ENCODE assay signal across 8 mouse cellular contexts in the genomic region with DNA sequence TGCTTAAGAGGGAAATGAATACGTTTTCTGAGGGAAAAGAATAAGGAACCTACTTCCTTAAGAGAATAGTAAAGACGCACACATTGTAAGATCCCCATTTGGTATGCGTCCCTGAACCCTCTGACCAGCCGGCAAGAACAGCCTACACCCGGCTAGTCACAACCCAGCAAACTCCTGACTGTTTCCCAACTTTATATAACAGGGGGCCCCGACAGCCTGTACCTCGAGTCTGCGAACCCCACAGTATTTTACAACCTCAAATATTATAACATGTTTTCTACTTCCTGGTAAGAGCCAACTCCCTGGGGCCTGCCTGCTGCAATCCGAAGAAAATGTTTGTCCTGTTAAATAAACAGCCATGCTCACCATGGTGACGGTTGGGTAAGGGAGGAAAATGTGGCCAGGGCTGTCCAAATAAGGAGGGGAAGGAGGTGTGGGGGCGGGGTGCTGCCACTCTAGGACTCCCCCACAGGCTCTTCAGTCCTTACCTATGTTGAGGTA. TPM values are rescaled to one million over a fixed set of nuclear protein-coding genes. Genes with fewer than 3 reads are reported as not detected.
A peak's percentile ranks its signal among the peaks of the same experiment; 100 is the strongest.
DNase-seq lines count a peak whose midpoint lies in the region; ATAC-seq and TF ChIP-seq lines count a peak whose summit lies in the region.

No protein-coding gene starts in this region.

- TF ChIP-seq POLR2A in small intestine, adult 2 months (IDR thresholded peaks at IDR 0.05; ENCODE audit: low read depth, low read length) = peak; percentile 13; the same call in 1 of the 2 replicates

- peak overlapping the region; percentile 0; the same call in 1 of the 2 replicates for H3K4me2 ChIP-seq in forebrain, embryonic 15.5 days (replicated peaks)
- 0 out of 2 replicates have a peak overlapping the region, but pooled peaks have one; percentile 8 for H3K4me2 ChIP-seq in hindbrain, embryonic 11.5 days (replicated peaks; ENCODE audit: low read depth, low read length)

- intact Hi-C loops in left cerebral cortex, postnatal 4 days (cut with DNase I) = no loop called here

- H3K27ac ChIP-seq in forebrain, embryonic 15.5 days (replicated peaks) = peak overlapping the region; percentile 24
- H3K27ac ChIP-seq in hindbrain, embryonic 11.5 days (ENCODE audit: low read depth, low read length) = no peak overlapping the region
- H3K27ac ChIP-seq in small intestine, adult 2 months (ENCODE audit: insufficient read depth, low read depth, low read length) = peak overlapping the region; percentile 100

- no peak for TF ChIP-seq CTCF in small intestine, adult 2 months (IDR thresholded peaks at IDR 0.05; ENCODE audit: extremely low read depth, insufficient read length, insufficient replicate concordance, low read depth, low read length)

- WGBS in forebrain, embryonic 15.5 days = 31% methylated on average over 11 of the region's 11 CpGs
- 35% methylated on average over 11 of the region's 11 CpGs for WGBS in hindbrain, embryonic 11.5 days
- 5% methylated on average over 11 of the region's 11 CpGs for WGBS in small intestine, adult 2 months

- no peak for ATAC-seq in forebrain, embryonic 15.5 days (replicated peaks)
- ATAC-seq in hindbrain, embryonic 11.5 days (ENCODE audit: low FRiP score) = no peak

- peak; percentile 57 for DNase-seq in 3134 (ENCODE audit: extremely low read depth, insufficient read length, low spot score)
- peak; percentile 26 for DNase-seq in T-cell, adult 2 months (ENCODE audit: low spot score)
- DNase-seq in hindbrain, embryonic 11.5 days (ENCODE audit: low spot score) = peak; percentile 47
- DNase-seq in left cerebral cortex, postnatal 4 days = peak; percentile 54
- no peak for DNase-seq in spleen, postnatal 10 days (ENCODE audit: low spot score in 2 of 2)

- no peaks in the 10 kb centered on the region for H3K36me3 ChIP-seq in forebrain, embryonic 15.5 days
- no peaks in the 10 kb centered on the region for H3K36me3 ChIP-seq in hindbrain, embryonic 11.5 days (ENCODE audit: control insufficient read depth, insufficient read depth, low read length)
- no peaks in the 10 kb centered on the region for H3K36me3 ChIP-seq in megakaryocyte, embryonic 14.5 days (replicated peaks; ENCODE audit: low read length)
- H3K36me3 ChIP-seq in small intestine, adult 2 months (ENCODE audit: control insufficient read depth, insufficient read depth, low read length) = no peaks in the 10 kb centered on the region

- H3K4me1 ChIP-seq in forebrain, embryonic 15.5 days = peaks cover 48% of the 10 kb centered on the region
- peaks cover 5% of the 10 kb centered on the region; the same call in 1 of the 2 replicates for H3K4me1 ChIP-seq in hindbrain, embryonic 11.5 days (replicated peaks; ENCODE audit: control insufficient read depth, insufficient read depth, low read length)
- peaks cover 86% of the 10 kb centered on the region for H3K4me1 ChIP-seq in megakaryocyte, embryonic 14.5 days
- H3K4me1 ChIP-seq in small intestine, adult 2 months (ENCODE audit: control insufficient read depth, insufficient read depth, insufficient read length, low read length) = peaks cover 62% of the 10 kb centered on the region

- H3K4me3 ChIP-seq in forebrain, embryonic 15.5 days = no peak overlapping the region
- H3K4me3 ChIP-seq in hindbrain, embryonic 11.5 days (ENCODE audit: low read depth, low read length) = no peak overlapping the region
- peak overlapping the region; percentile 62 for H3K4me3 ChIP-seq in megakaryocyte, embryonic 14.5 days (replicated peaks)
- peak overlapping the region; percentile 29 for H3K4me3 ChIP-seq in small intestine, adult 2 months (ENCODE audit: low read depth, low read length)

- H3K9me3 ChIP-seq in forebrain, embryonic 15.5 days = no peaks in the 10 kb centered on the region
- no peaks in the 10 kb centered on the region for H3K9me3 ChIP-seq in hindbrain, embryonic 11.5 days (ENCODE audit: control insufficient read depth, low read length)
- H3K9me3 ChIP-seq in megakaryocyte, embryonic 14.5 days = no peaks in the 10 kb centered on the region

- no peak overlapping the region; the same call in 1 of the 2 replicates for H3K9ac ChIP-seq in forebrain, embryonic 15.5 days (replicated peaks)
- no peak overlapping the region for H3K9ac ChIP-seq in hindbrain, embryonic 11.5 days (ENCODE audit: low read depth, low read length)

- H3K27me3 ChIP-seq in forebrain, embryonic 15.5 days = no peaks in the 10 kb centered on the region
- H3K27me3 ChIP-seq in hindbrain, embryonic 11.5 days (ENCODE audit: control insufficient read depth, insufficient read depth, low read length) = no peaks in the 10 kb centered on the region
- H3K27me3 ChIP-seq in megakaryocyte, embryonic 14.5 days (replicated peaks) = peaks cover 30% of the 10 kb centered on the region
- no peaks in the 10 kb centered on the region for H3K27me3 ChIP-seq in small intestine, adult 2 months (ENCODE audit: control insufficient read depth, insufficient read depth, low read length)

RNA-seq across cellular contexts. Expression of a gene that starts 2.8 kb away (rescaled TPM):
- 4.5 and 5.4 TPM in 2 replicates for polyA plus RNA-seq in forebrain, embryonic 15.5 days (2015; fragmentation: Nextera tagmentation; extraction: Ambion mirVana)
- polyA plus RNA-seq in hindbrain, embryonic 11.5 days (2014; fragmentation: Nextera tagmentation; extraction: Ambion mirVana) = 1.7 and 2.8 TPM in 2 replicates
- 10 to 100 TPM in 1 of 2 experiments, 1 to 10 TPM in 1; 8.4 to 10.7 TPM for total RNA-seq in left cerebral cortex, postnatal 4 days (2021)
- polyA plus RNA-seq in megakaryocyte, embryonic 14.5 days (2012; ENCODE audit: insufficient read depth, low replicate concordance) = 0.73 and 1.0 TPM in 2 replicates
- polyA plus RNA-seq in small intestine, adult 2 months (2012; rRNA removed) = 4.1 and 5.2 TPM in 2 replicates

RNA-seq across cellular contexts. Expression of a gene that starts 38.1 kb away (rescaled TPM):
- 9.5 and 10.6 TPM in 2 replicates for polyA plus RNA-seq in forebrain, embryonic 15.5 days (2015; fragmentation: Nextera tagmentation; extraction: Ambion mirVana)
- polyA plus RNA-seq in hindbrain, embryonic 11.5 days (2014; fragmentation: Nextera tagmentation; extraction: Ambion mirVana) = 7.3 and 7.7 TPM in 2 replicates
- total RNA-seq in left cerebral cortex, postnatal 4 days (2021) = 10 to 100 TPM; 15.4 to 16.1 TPM
- polyA plus RNA-seq in megakaryocyte, embryonic 14.5 days (2012; ENCODE audit: insufficient read depth, low replicate concordance) = 2.0 TPM in 1 of 2 replicates, not detected in the other
- 2.0 and 3.7 TPM in 2 replicates for polyA plus RNA-seq in small intestine, adult 2 months (2012; rRNA removed)

RNA-seq across cellular contexts. Expression of a gene that starts 42.5 kb away (rescaled TPM):
- 260 and 267 TPM in 2 replicates for polyA plus RNA-seq in forebrain, embryonic 15.5 days (2015; fragmentation: Nextera tagmentation; extraction: Ambion mirVana)
- polyA plus RNA-seq in hindbrain, embryonic 11.5 days (2014; fragmentation: Nextera tagmentation; extraction: Ambion mirVana) = 288 and 318 TPM in 2 replicates
- total RNA-seq in left cerebral cortex, postnatal 4 days (2021) = 10 to 100 TPM; 61.6 to 65.6 TPM
- polyA plus RNA-seq in megakaryocyte, embryonic 14.5 days (2012; ENCODE audit: insufficient read depth, low replicate concordance) = 41.6 and 60.4 TPM in 2 replicates
- 78.8 and 113 TPM in 2 replicates for polyA plus RNA-seq in small intestine, adult 2 months (2012; rRNA removed)

RNA-seq across cellular contexts. Expression of a gene that starts 57.7 kb away (rescaled TPM):
- polyA plus RNA-seq in forebrain, embryonic 15.5 days (2015; fragmentation: Nextera tagmentation; extraction: Ambion mirVana) = 167 and 177 TPM in 2 replicates
- polyA plus RNA-seq in hindbrain, embryonic 11.5 days (2014; fragmentation: Nextera tagmentation; extraction: Ambion mirVana) = 172 TPM in 2 replicates
- total RNA-seq in left cerebral cortex, postnatal 4 days (2021) = 10 to 100 TPM; 84.7 to 89.3 TPM
- polyA plus RNA-seq in megakaryocyte, embryonic 14.5 days (2012; ENCODE audit: insufficient read depth, low replicate concordance) = 13.9 and 52.5 TPM in 2 replicates
- polyA plus RNA-seq in small intestine, adult 2 months (2012; rRNA removed) = 17.9 and 34.6 TPM in 2 replicates

Comparison
In these comparisons a context has a peak if more than half of its experiments do, and no peak if none do; other contexts are left out.
1. DNase-seq: peak in 3134 (single experiment), T-cell, adult 2 months (single experiment), hindbrain, embryonic 11.5 days (single experiment) and left cerebral cortex, postnatal 4 days (single experiment); none in spleen, postnatal 10 days (0 of 2).
2. H3K4me3 ChIP-seq: peak in megakaryocyte, embryonic 14.5 days (single experiment) and small intestine, adult 2 months (single experiment); none in forebrain, embryonic 15.5 days (single experiment) and hindbrain, embryonic 11.5 days (single experiment).